Mouse (Mus musculus) frontal cortex, postnatal 14 days (tissue): ENCODE measurements at regions not wholly inside any gene's neighbourhood (a gene's known extent, or its start where the extent isn't known, plus 50 kb on each side); places are given as distances from the start of the nearest gene placed in this dataset.

Experiments
- DNase-seq, 2 experiments: peaks; one replicate each; pipeline ENCODE4 v3.0.0; 2022; ENCODE audit warnings: low spot score in 2 of 2

GRCm38 (mm10) chr10:17551869-17552268 is 171.1 kb upstream of the Cited2 start:
- DNase-seq, result no peak

GRCm38 (mm10) chr10:17552277-17552676 is 170.7 kb upstream of the Cited2 start:
- no peak for DNase-seq

- no peak for DNase-seq
Observed at GRCm38 (mm10) chr10:17556391-17556790, 166.6 kb upstream of the Cited2 start.

- no peak for DNase-seq
Observed at GRCm38 (mm10) chr10:17559370-17559955, 163.6 kb upstream of the Cited2 start.

- no peak for DNase-seq
Observed at GRCm38 (mm10) chr10:17559980-17560379, 163.0 kb upstream of the Cited2 start.

GRCm38 (mm10) chr10:17561466-17561865 is 161.6 kb upstream of the Cited2 start:
- DNase-seq, result no peak

GRCm38 (mm10) chr10:17561977-17562376 is 161.0 kb upstream of the Cited2 start:
- DNase-seq, result no peak

- DNase-seq, result no peak
Observed at GRCm38 (mm10) chr10:17562410-17563350, 160.3 kb upstream of the Cited2 start.

- DNase-seq, result no peak
Observed at GRCm38 (mm10) chr10:17563351-17563749, 159.7 kb upstream of the Cited2 start.

GRCm38 (mm10) chr10:17564895-17565620 is 158.0 kb upstream of the Cited2 start:
- no peak for DNase-seq

GRCm38 (mm10) chr10:17566975-17567374 is 156.0 kb upstream of the Cited2 start:
- DNase-seq, result no peak

- DNase-seq, result no peak
Observed at GRCm38 (mm10) chr10:17567631-17568030, 155.4 kb upstream of the Cited2 start.

GRCm38 (mm10) chr10:17569577-17570113 is 153.4 kb upstream of the Cited2 start:
- no peak for DNase-seq

- no peak for DNase-seq
Observed at GRCm38 (mm10) chr10:17574894-17575293, 148.1 kb upstream of the Cited2 start.

- no peak for DNase-seq
Observed at GRCm38 (mm10) chr10:17575448-17576332, 147.3 kb upstream of the Cited2 start.

- DNase-seq, result no peak
Observed at GRCm38 (mm10) chr10:17576333-17576750, 146.7 kb upstream of the Cited2 start.

GRCm38 (mm10) chr10:17579463-17579862 is 143.6 kb upstream of the Cited2 start:
- DNase-seq, result no peak

GRCm38 (mm10) chr10:17584842-17585241 is 138.2 kb upstream of the Cited2 start:
- no peak for DNase-seq

- no peak for DNase-seq
Observed at GRCm38 (mm10) chr10:17586910-17587309, 136.1 kb upstream of the Cited2 start.

GRCm38 (mm10) chr10:17589136-17589535 is 133.9 kb upstream of the Cited2 start:
- no peak for DNase-seq

GRCm38 (mm10) chr10:17590195-17590594 is 132.8 kb upstream of the Cited2 start:
- DNase-seq, result no peak
